Mouse (Mus musculus): ENCODE data around the gene Rimklb. TPM values are rescaled to one million over a fixed set of nuclear protein-coding genes. Genes with fewer than 3 reads are reported as not detected.

Rimklb gene
- polyA plus RNA-seq, 1 experiment from 2014 or later: 23.2 TPM

DNA sequence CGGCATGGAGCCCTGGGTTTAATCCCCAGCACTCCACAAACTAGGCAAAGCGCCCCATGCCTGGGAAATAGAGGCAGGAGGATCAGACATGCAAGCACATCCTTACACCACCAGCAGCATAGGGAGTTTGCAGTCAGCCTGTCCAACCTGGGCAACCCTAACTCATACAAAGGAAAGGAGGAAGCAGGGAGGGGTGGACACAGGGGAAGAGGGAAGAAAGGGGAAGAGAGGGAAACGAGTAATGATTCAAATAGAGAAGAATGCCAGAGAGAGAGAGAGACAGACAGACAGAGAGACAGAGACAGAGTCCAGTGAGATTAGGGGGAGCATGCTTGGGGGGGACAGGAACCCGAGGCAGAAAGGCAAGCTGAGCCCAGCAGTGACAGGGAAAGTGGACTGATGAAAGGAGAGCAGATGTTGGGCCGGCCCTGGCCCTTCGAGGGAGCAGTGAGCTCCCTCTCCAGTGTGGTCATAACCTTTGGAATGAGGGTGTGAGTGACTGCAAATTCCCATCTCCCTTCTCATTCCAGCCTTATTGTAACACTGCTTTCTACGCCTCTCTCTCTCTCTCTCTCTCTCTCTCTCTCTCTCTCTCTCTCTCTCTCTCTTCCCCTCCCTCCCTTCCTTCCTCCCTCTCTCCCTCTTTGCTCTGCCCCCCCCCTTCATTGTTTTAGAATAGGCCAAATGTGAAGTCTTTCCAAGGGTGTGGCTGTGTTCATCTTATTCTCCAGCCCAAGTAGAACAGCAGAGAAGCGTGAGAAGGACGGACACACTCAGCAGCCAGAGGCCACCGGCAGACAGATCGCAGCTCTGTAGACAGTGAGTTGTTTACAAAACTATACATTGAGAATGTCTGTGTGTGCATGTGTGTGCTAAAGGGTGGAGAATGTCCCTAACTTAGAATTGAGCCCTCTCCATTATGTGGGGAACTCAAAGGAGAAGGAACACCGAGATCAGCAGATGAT, 14.6 kb upstream of the Rimklb start:
- no peak overlapping the region for H3K9ac ChIP-seq (ENCODE audit: low read depth, low read length)
- no peaks in the 10 kb centered on the region for H3K27me3 ChIP-seq (ENCODE audit: control insufficient read depth, insufficient read depth, low read length)
- ATAC-seq (ENCODE audit: low FRiP score, low TSS enrichment): no peak
- no peaks in the 10 kb centered on the region for H3K4me1 ChIP-seq (ENCODE audit: control insufficient read depth, insufficient read depth, low read length)
- WGBS: 51% methylated on average over 12 of the region's 12 CpGs
- H3K4me3 ChIP-seq (ENCODE audit: low read length): no peak overlapping the region
- H3K9me3 ChIP-seq (ENCODE audit: control insufficient read depth, low read length): no peaks in the 10 kb centered on the region
- no peak overlapping the region for H3K4me2 ChIP-seq (replicated peaks; ENCODE audit: low read depth, low read length)
- H3K27ac ChIP-seq (ENCODE audit: low read depth, low read length): no peak overlapping the region
- no peaks in the 10 kb centered on the region for H3K36me3 ChIP-seq (ENCODE audit: control insufficient read depth, insufficient read depth, low read length)

GRCm38 (mm10) chr6:122508494-122508893, 9.9 kb upstream of the Rimklb start:
- Histone ChIP-seq H3K9ac (ENCODE audit: low read depth, low read length) (no peak overlapping the region), H3K4me1 (ENCODE audit: control insufficient read depth, insufficient read depth, low read length) (no peaks in the 10 kb centered on the region), H3K4me3 (ENCODE audit: low read length) (no peak overlapping the region), H3K4me2 (replicated peaks; ENCODE audit: low read depth, low read length) (no peak overlapping the region), H3K27me3 (ENCODE audit: control insufficient read depth, insufficient read depth, low read length) (no peaks in the 10 kb centered on the region), H3K36me3 (ENCODE audit: control insufficient read depth, insufficient read depth, low read length) (no peaks in the 10 kb centered on the region), H3K9me3 (ENCODE audit: control insufficient read depth, low read length) (no peaks in the 10 kb centered on the region), H3K27ac (ENCODE audit: low read depth, low read length) (no peak overlapping the region)
- 71% methylated on average over 8 of the region's 8 CpGs for WGBS
- no peak for ATAC-seq (ENCODE audit: low FRiP score, low TSS enrichment)

- Histone ChIP-seq H3K9ac (ENCODE audit: low read depth, low read length) (no peak within 1 kb of the TSS), H3K9me3 (ENCODE audit: control insufficient read depth, low read length) (no peaks in the 10 kb centered on the region), H3K4me3 (ENCODE audit: low read length) (no peak within 1 kb of the TSS), H3K27me3 (ENCODE audit: control insufficient read depth, insufficient read depth, low read length) (no peaks in the 10 kb centered on the region), H3K4me1 (ENCODE audit: control insufficient read depth, insufficient read depth, low read length) (no peaks in the 10 kb centered on the region), H3K27ac (ENCODE audit: low read depth, low read length) (no peak within 1 kb of the TSS), H3K4me2 (replicated peaks; ENCODE audit: low read depth, low read length) (no peak within 1 kb of the TSS), H3K36me3 (ENCODE audit: control insufficient read depth, insufficient read depth, low read length) (no peaks in the 10 kb centered on the region)
- ATAC-seq (ENCODE audit: low FRiP score, low TSS enrichment): no peak
- WGBS: 89% methylated on average over 3 of the region's 3 CpGs
These were observed 7.0 kb upstream of the Rimklb start, which contains the start of gene Mfap5 for GRCm38 (mm10) chr6:122505545-122505944. TSS of gene Mfap5 (plus strand) at chr6:122505845.

- ATAC-seq (ENCODE audit: low FRiP score, low TSS enrichment): 0 out of 2 replicates have a peak, but pooled peaks have one; percentile 32
- Histone ChIP-seq H3K4me2 (replicated peaks; ENCODE audit: low read depth, low read length) (no peak overlapping the region), H3K27ac (ENCODE audit: low read depth, low read length) (no peak overlapping the region), H3K9me3 (ENCODE audit: control insufficient read depth, low read length) (no peaks in the 10 kb centered on the region), H3K9ac (ENCODE audit: low read depth, low read length) (no peak overlapping the region), H3K27me3 (ENCODE audit: control insufficient read depth, insufficient read depth, low read length) (no peaks in the 10 kb centered on the region), H3K4me1 (ENCODE audit: control insufficient read depth, insufficient read depth, low read length) (no peaks in the 10 kb centered on the region), H3K36me3 (ENCODE audit: control insufficient read depth, insufficient read depth, low read length) (no peaks in the 10 kb centered on the region), H3K4me3 (ENCODE audit: low read length) (no peak overlapping the region)
- 34% methylated on average over 4 of the region's 4 CpGs for WGBS
These were observed 6.5 kb upstream of the Rimklb start for GRCm38 (mm10) chr6:122505041-122505440.

DNA sequence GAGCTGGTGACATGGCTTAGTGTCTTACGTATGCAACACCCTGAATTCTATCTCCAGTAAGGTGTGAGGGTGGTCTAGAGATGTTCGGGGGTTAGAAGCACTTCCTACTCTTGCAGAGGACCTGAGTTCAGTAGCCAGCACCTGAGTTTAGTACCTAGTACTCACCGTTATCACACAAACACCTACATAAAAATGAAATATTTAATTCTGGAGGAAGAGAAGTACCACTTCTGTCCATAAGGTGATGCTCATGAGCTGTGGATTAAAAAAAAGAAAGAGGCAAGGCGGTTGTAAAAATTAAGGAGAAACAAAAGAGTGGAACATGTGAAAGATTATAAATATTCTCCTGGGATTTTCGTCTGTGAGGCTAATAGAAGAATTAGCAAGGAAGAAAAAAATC, 2.1 kb downstream of the Rimklb start:
- WGBS: 36% methylated on average over 5 of the region's 5 CpGs
- no peaks in the 10 kb centered on the region for H3K27me3 ChIP-seq (ENCODE audit: control insufficient read depth, insufficient read depth, low read length)
- H3K36me3 ChIP-seq (ENCODE audit: control insufficient read depth, insufficient read depth, low read length): no peaks in the 10 kb centered on the region
- peak overlapping the region; percentile 44; the same call in 1 of the 2 replicates for H3K27ac ChIP-seq (ENCODE audit: low read depth, low read length)
- no peaks in the 10 kb centered on the region for H3K9me3 ChIP-seq (ENCODE audit: control insufficient read depth, low read length)
- ATAC-seq (ENCODE audit: low FRiP score, low TSS enrichment): no peak
- no peak overlapping the region for H3K4me2 ChIP-seq (replicated peaks; ENCODE audit: low read depth, low read length)
- H3K4me3 ChIP-seq (ENCODE audit: low read length): no peak overlapping the region
- peaks cover 11% of the 10 kb centered on the region; the same call in 1 of the 2 replicates for H3K4me1 ChIP-seq (ENCODE audit: control insufficient read depth, insufficient read depth, low read length)
- no peak overlapping the region for H3K9ac ChIP-seq (ENCODE audit: low read depth, low read length)

DNA sequence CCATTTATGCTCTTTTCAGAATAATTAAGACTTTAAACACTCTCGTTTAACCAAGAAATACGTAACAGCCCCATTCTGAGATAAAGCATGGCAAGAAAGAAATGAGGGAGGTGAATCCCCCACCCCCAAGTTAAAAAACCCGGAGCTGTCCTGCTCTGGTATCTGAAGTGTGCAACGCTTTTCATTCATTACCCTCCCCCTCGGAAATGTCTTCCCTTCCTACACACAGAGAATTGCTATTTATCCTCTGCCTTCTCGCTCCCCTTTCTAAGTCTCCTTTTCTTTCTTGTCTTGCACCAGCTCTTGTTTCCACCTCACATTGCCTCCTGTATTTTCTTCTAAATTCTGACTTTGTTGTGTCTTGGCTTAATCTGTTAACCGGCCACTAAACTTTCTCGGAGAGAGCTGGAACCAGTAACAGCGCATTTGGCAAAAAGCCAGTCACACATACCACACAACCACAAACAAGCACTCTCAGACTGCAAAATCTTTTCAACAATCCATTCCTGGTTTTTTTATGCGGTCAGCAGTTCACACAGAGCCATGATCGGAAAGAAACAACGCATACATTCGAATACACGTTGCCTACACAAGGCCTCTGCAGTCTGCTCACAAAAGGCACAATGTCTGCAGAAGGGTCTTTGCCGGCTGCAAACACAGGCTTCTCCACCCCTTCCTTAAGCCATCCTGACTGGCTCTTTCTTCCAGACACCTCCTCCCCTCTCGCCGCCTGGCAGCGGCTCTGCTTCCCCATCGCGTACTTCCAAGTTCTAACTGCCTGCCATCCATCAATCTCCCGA, 3.3 kb downstream of the Rimklb start:
- Histone ChIP-seq H3K4me3 (ENCODE audit: low read length) (peak overlapping the region; percentile 6; the same call in 1 of the 2 replicates), H3K9ac (ENCODE audit: low read depth, low read length) (peak overlapping the region; percentile 45; the same call in 1 of the 2 replicates), H3K4me1 (ENCODE audit: control insufficient read depth, insufficient read depth, low read length) (peaks cover 11% of the 10 kb centered on the region; the same call in 1 of the 2 replicates), H3K9me3 (ENCODE audit: control insufficient read depth, low read length) (no peaks in the 10 kb centered on the region), H3K4me2 (replicated peaks; ENCODE audit: low read depth, low read length) (peak overlapping the region; percentile 35), H3K27ac (ENCODE audit: low read depth, low read length) (peak overlapping the region; percentile 44), H3K27me3 (ENCODE audit: control insufficient read depth, insufficient read depth, low read length) (no peaks in the 10 kb centered on the region), H3K36me3 (ENCODE audit: control insufficient read depth, insufficient read depth, low read length) (no peaks in the 10 kb centered on the region)
- peak; percentile 23; the same call in 1 of the 2 replicates for ATAC-seq (ENCODE audit: low FRiP score, low TSS enrichment)
- WGBS: 11% methylated on average over 21 of the region's 21 CpGs

DNA sequence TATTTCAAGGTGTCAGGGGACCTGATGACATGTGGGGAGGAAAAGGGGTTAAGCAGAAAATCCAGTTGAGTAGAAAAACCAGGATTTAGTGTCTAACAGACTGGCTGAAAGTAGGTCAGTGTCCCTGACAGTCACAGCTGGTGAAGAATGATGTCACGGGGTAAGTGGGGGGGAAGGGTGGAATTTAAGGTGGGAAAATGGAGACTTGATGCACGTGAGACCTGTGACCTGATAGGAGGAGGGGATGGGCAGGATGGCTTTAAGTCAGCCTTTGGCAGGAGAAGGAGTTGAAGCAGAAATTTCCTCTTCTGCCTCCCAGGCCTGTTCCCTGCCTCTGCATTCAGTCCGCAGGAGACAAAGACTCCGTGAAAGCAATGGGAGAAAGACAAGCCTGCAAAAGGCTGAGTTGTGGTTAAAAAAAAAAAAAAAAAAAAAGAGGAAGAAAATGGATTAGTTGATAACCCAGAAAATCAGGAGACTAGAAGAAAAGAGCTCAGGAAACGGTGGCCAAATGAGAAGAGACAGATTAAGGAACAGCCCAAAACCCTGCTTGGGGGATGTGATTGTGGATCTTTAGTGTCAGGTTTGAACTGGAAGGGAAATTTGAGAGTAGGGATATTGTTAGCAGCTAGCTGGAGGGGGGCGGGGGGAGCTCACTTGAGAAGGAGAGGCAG, 4.6 kb downstream of the Rimklb start:
- no peak overlapping the region for H3K4me3 ChIP-seq (ENCODE audit: low read length)
- no peaks in the 10 kb centered on the region for H3K27me3 ChIP-seq (ENCODE audit: control insufficient read depth, insufficient read depth, low read length)
- H3K9ac ChIP-seq (ENCODE audit: low read depth, low read length): no peak overlapping the region
- no peak overlapping the region for H3K27ac ChIP-seq (ENCODE audit: low read depth, low read length)
- no peak for ATAC-seq (ENCODE audit: low FRiP score, low TSS enrichment)
- WGBS: 49% methylated on average over 6 of the region's 6 CpGs
- no peaks in the 10 kb centered on the region for H3K36me3 ChIP-seq (ENCODE audit: control insufficient read depth, insufficient read depth, low read length)
- peaks cover 11% of the 10 kb centered on the region; the same call in 1 of the 2 replicates for H3K4me1 ChIP-seq (ENCODE audit: control insufficient read depth, insufficient read depth, low read length)
- H3K4me2 ChIP-seq (replicated peaks; ENCODE audit: low read depth, low read length): no peak overlapping the region
- H3K9me3 ChIP-seq (ENCODE audit: control insufficient read depth, low read length): no peaks in the 10 kb centered on the region

DNA sequence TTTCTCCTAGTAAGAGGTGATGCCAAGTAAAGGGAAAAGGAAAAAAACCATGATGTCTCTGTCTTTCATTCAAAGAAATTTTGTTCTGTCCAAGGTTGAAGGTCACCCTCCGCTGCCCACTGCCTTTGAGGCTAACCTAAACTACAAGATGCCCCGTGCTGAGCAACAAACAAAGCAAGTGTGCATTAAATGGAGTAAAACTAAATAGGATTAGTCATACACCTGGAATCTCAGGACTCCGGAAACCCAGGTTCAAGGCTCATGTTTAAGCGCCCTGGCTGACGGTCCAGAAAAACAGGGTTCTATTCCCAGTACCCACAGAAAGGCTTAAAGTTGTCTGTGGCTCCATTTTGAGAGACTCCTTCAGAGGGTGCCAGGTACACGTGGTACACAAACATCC, 6.1 kb downstream of the Rimklb start:
- 30% methylated on average over 6 of the region's 6 CpGs for WGBS
- H3K4me2 ChIP-seq (replicated peaks; ENCODE audit: low read depth, low read length): peak overlapping the region; percentile 64; the same call in 1 of the 2 replicates
- H3K4me3 ChIP-seq (ENCODE audit: low read length): no peak overlapping the region; the same call in 1 of the 2 replicates

More for the DNA sequence above, 6.1 kb downstream of the Rimklb start:
- no peak overlapping the region for H3K27ac ChIP-seq (ENCODE audit: low read depth, low read length)
- no peak for ATAC-seq (ENCODE audit: low FRiP score, low TSS enrichment)
- H3K36me3 ChIP-seq (ENCODE audit: control insufficient read depth, insufficient read depth, low read length): no peaks in the 10 kb centered on the region
- H3K9ac ChIP-seq (ENCODE audit: low read depth, low read length): no peak overlapping the region
- H3K9me3 ChIP-seq (ENCODE audit: control insufficient read depth, low read length): no peaks in the 10 kb centered on the region
- H3K27me3 ChIP-seq (ENCODE audit: control insufficient read depth, insufficient read depth, low read length): no peaks in the 10 kb centered on the region
- peaks cover 11% of the 10 kb centered on the region; the same call in 1 of the 2 replicates for H3K4me1 ChIP-seq (ENCODE audit: control insufficient read depth, insufficient read depth, low read length)

All from kidney, embryonic 14.5 days (tissue).